Mouse (Mus musculus) limb, embryonic 10.5 days (tissue): ENCODE results near the gene Mdm1. TPM values are rescaled to one million over a fixed set of nuclear protein-coding genes. Genes with fewer than 3 reads are reported as not detected.
"Not testable (repeated sequence)": the region's sequence is repeated elsewhere in the genome, so short reads cannot be mapped to it uniquely, and the experiment has no call there.

Experiments used
- DNase-seq: peaks from one replicate; pipeline ENCODE4 v3.0.0-alpha.2; 2017; ENCODE audit warnings: low spot score
- H3K27ac ChIP-seq: fragments of 300-500 bp; sonication (generic); 2 replicates; pipeline ENCODE4 v1.5.1; 2016; ENCODE audit warnings: mild to moderate bottlenecking
- H3K27me3 ChIP-seq: fragments of 300-500 bp; sonication (generic); 2 replicates; pipeline ENCODE4 v1.6.1; 2016; ENCODE audit warnings: low read depth, mild to moderate bottlenecking; ENCODE audit not compliant: poor library complexity, severe bottlenecking
- H3K36me3 ChIP-seq: fragments of 300-500 bp; sonication (generic); 2 replicates; pipeline ENCODE4 v1.6.1; 2016; ENCODE audit warnings: mild to moderate bottlenecking, moderate library complexity
- H3K4me1 ChIP-seq: fragments of 300-500 bp; sonication (generic); 2 replicates; pipeline ENCODE4 v1.6.1; 2016
- H3K4me3 ChIP-seq: fragments of 300-500 bp; sonication (generic); 2 replicates; pipeline ENCODE4 v1.5.1; 2016; ENCODE audit warnings: mild to moderate bottlenecking, moderate library complexity
- H3K9me3 ChIP-seq: fragments of 300-500 bp; sonication (generic); replicated peaks from 2 replicates; pipeline ENCODE4 v1.6.1; 2016; ENCODE audit warnings: mild to moderate bottlenecking
- WGBS: fragments of 180-500 bp; shearing (Covaris S2); methylation state at CpG from one replicate; pipeline ENCODE4 v1.1.7; 2016; 5-methylcytosine and 5-hydroxymethylcytosine counted together
- polyA plus RNA-seq: library from polyadenylated mRNA; unstranded; fragments of >200 nt; fragmentation: Nextera tagmentation; extraction: Ambion mirVana; gene quantifications from 2 replicates; pipeline ENCODE4 v1.2.1, GENCODE M21; 2016

Mdm1 gene
- polyA plus RNA-seq, 1 experiment from 2014 or later = 57.3 TPM

DNA sequence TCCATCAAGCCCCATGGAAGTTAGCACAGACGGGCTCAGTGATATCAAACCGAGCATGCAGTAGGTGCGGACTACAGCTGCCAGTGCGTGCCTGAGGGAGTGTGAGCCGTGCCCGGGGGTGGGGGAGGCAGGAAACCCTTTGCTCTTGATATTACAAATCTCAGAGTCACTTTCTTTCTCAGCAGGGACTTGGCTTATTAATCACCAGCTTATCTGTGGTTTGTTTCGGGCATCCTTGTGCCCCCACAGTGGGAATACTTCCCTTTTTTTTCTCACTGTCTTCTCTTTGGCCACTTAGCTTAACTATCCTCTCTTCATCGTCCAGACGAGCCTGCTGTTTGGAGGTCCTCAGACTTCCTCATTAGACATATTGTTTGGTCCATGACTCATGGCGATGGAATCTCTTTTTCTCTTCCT lies 37.1 kb downstream of the Mdm1 start:
- H3K27me3 ChIP-seq = no peaks in the 10 kb centered on the region
- no peaks in the 10 kb centered on the region for H3K4me1 ChIP-seq
- no peak overlapping the region for H3K27ac ChIP-seq
- no peaks in the 10 kb centered on the region for H3K36me3 ChIP-seq
- no peak overlapping the region for H3K4me3 ChIP-seq
- WGBS = 91% methylated on average over 10 of the region's 10 CpGs
- no peaks in the 10 kb centered on the region for H3K9me3 ChIP-seq
- no peak for DNase-seq

DNA sequence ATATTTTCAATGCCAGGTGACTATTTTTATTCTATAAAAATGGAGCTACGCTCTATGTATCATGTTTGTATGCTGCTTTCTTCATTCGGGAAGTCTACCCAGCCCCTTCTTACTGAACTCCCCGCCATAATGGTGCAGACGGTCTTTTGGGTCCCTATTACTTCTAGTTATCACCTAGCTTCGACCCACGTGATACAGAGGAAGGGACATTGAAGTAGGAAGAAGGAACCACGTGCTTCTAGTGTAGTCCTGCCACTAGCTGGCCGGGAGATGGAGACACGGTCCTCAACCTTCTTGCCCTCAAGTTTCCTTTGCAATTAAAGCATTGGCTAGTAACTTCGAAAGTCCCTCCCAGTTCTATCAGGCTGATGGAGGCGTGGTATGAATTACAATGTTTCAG lies 37.7 kb downstream of the Mdm1 start:
- Histone ChIP-seq H3K4me1 (no peaks in the 10 kb centered on the region), H3K27me3 (no peaks in the 10 kb centered on the region), H3K9me3 (no peaks in the 10 kb centered on the region), H3K4me3 (no peak overlapping the region), H3K36me3 (no peaks in the 10 kb centered on the region), H3K27ac (no peak overlapping the region)
- WGBS = 90% methylated on average over 11 of the region's 11 CpGs
- DNase-seq = no peak

DNA sequence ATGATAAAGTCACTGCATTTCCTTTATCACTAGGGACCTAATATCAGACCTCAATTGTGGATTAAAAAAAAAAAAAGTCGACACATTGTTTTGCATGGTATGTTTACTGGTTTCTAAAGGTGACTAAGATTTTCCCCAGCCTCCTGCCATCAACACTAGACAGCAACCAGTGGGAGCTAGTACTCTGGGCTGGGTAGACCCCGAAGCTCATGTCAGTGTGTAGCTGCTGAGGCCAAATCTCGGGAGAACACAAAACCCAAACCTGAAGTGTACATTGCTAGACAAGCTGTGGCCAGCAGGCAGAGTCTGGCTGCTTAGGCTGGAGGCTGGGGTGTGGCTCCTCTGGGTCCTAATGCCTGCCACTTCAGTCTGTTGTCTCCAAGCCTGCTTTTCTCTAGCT lies 53.5 kb downstream of the Mdm1 start:
- 47% methylated on average over 3 of the region's 3 CpGs for WGBS
- H3K4me3 ChIP-seq, DNase-seq: not testable (repeated sequence)

DNA sequence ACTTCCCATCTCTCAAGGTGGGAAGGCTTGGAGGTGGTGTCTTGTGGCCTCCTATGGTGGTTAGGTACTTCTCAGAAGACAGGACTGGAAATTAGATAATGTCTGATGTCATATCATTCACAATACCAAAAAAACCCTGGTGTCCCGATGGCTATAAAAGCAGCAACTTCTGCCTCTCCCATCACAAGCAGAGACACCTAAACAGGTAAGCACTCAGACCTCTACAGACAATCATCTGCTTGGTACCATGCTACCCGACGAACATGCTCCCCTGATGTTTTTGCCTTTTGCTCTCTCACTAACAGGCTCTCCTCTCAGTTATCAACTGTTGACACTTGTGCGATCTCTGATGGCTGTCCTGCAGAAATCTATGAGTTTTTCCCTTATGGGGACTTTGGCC lies 63.0 kb downstream of the Mdm1 start, which contains the start of gene Il22:
Il22 (plus strand) TSS at position 301 of the 400 bp plus-strand sequence.
- H3K4me1 ChIP-seq = no peaks in the 10 kb centered on the region
- no peaks in the 10 kb centered on the region for H3K36me3 ChIP-seq
- H3K27ac ChIP-seq = no peak within 1 kb of the TSS
- no peaks in the 10 kb centered on the region for H3K9me3 ChIP-seq
- no peak within 1 kb of the TSS for H3K4me3 ChIP-seq
- no peak for DNase-seq
- 92% methylated on average over 4 of the region's 4 CpGs for WGBS
- no peaks in the 10 kb centered on the region for H3K27me3 ChIP-seq

More for the DNA sequence above, 53.5 kb downstream of the Mdm1 start:
- H3K36me3 ChIP-seq, H3K9me3 ChIP-seq, H3K4me1 ChIP-seq, H3K27me3 ChIP-seq, H3K27ac ChIP-seq: not testable (repeated sequence)

DNA sequence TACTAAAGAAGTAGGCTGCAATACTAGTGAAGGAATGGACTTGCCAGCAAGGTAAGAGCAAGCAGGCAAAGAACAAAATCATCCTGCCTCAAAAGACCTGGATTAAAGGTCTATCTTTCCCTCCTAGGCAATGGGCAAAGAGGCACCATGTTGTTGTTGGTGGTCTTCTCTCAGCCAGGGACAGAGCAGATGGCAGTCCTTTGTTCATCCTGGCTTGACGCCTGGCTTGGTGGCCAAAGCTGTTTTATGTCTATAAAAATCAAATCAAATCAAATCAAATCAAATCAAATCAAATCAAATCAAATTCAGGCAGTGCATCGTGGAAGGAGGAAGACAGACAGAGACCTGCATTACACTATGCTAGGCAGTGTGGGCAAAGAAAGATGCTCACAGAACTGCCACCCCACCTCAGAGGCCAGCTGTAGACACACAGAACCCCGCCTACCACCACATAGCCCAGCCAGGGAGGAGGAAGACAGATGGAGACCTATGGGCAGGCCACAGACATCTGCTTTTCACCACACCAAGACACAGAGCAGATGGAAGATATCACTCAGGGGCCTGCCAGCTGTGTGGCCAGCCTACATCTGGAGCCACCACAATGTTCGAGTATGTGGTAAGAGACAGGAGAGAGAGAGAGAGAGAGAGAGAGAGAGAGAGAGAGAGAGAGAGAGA lies 74.2 kb downstream of the Mdm1 start:
- H3K4me1 ChIP-seq, H3K27ac ChIP-seq, H3K4me3 ChIP-seq, DNase-seq, H3K9me3 ChIP-seq, H3K27me3 ChIP-seq, H3K36me3 ChIP-seq: not testable (repeated sequence)
- 87% methylated on average over 2 of the region's 4 CpGs for WGBS

Other genes with a start within 250 kb of the Mdm1 start
- gene Il22, start 63.1 kb downstream of the Mdm1 start, polyA plus RNA-seq = not detected in 2 replicates
- gene Gm32717, start 99.0 kb downstream of the Mdm1 start, polyA plus RNA-seq = 0.10 TPM in 1 of 2 replicates, not detected in the other
- 0.10 TPM in 1 of 2 replicates, not detected in the other for gene Gm32802, start 116.9 kb downstream of the Mdm1 start, polyA plus RNA-seq
- not detected in 2 replicates for gene Iltifb, start 153.2 kb downstream of the Mdm1 start, polyA plus RNA-seq
- not detected in 2 replicates for gene Gm9040, start 185.2 kb downstream of the Mdm1 start, polyA plus RNA-seq
- not detected in 2 replicates for gene Gm9044, start 190.6 kb downstream of the Mdm1 start, polyA plus RNA-seq
- gene Gm9045, start 196.0 kb downstream of the Mdm1 start, polyA plus RNA-seq = not detected in 2 replicates
- gene Gm9046, start 201.4 kb downstream of the Mdm1 start, polyA plus RNA-seq = not detected in 2 replicates
- not detected in 2 replicates for gene Gm9048, start 206.9 kb downstream of the Mdm1 start, polyA plus RNA-seq
- not detected in 2 replicates for gene Gm9049, start 212.3 kb downstream of the Mdm1 start, polyA plus RNA-seq